Mouse (Mus musculus): ENCODE results near the gene Nxf1.
"Not testable (repeated sequence)": the region's sequence is repeated elsewhere in the genome, so short reads cannot be mapped to it uniquely, and the experiment has no call there.

Gene Nxf1

GRCm38 (mm10) chr19:8756635-8757387 lies at the start of gene Nxf1:
Nxf1 (plus strand) TSS chr19:8757073.
- DNase-seq = peak; percentile 89 to 92

- DNase-seq = no peak
Measured at GRCm38 (mm10) chr19:8708954-8709353, 47.9 kb upstream of the Nxf1 start.

- DNase-seq = peak; percentile 64 to 71
Measured at GRCm38 (mm10) chr19:8710057-8710456, 46.8 kb upstream of the Nxf1 start.

GRCm38 (mm10) chr19:8711506-8711905 lies 45.4 kb upstream of the Nxf1 start:
- no peak for DNase-seq

- DNase-seq = no peak
Measured at GRCm38 (mm10) chr19:8711949-8712869, 44.7 kb upstream of the Nxf1 start.

GRCm38 (mm10) chr19:8712870-8713305 lies 44.0 kb upstream of the Nxf1 start:
- peak; percentile 92 to 94 for DNase-seq

- peak; percentile 92 to 95 for DNase-seq
Measured at GRCm38 (mm10) chr19:8713306-8713996, 43.4 kb upstream of the Nxf1 start.

- no peak for DNase-seq
Measured at GRCm38 (mm10) chr19:8713997-8714652, 42.7 kb upstream of the Nxf1 start.

GRCm38 (mm10) chr19:8714653-8715481 lies 42.0 kb upstream of the Nxf1 start:
- no peak for DNase-seq

GRCm38 (mm10) chr19:8715868-8716766 lies 40.8 kb upstream of the Nxf1 start:
- DNase-seq = no peak

- no peak for DNase-seq
Measured at GRCm38 (mm10) chr19:8716767-8717475, 40.0 kb upstream of the Nxf1 start.

- DNase-seq = peak; percentile 48 to 67
Measured at GRCm38 (mm10) chr19:8718357-8718756, 38.5 kb upstream of the Nxf1 start.

GRCm38 (mm10) chr19:8719037-8719436 lies 37.8 kb upstream of the Nxf1 start:
- DNase-seq = not testable (repeated sequence)

GRCm38 (mm10) chr19:8721378-8721777 lies 35.5 kb upstream of the Nxf1 start:
- DNase-seq = no peak

- DNase-seq = no peak
Measured at GRCm38 (mm10) chr19:8722021-8722420, 34.9 kb upstream of the Nxf1 start.

- DNase-seq = no peak
Measured at GRCm38 (mm10) chr19:8722559-8722906, 34.3 kb upstream of the Nxf1 start.

GRCm38 (mm10) chr19:8722907-8723573 lies 33.8 kb upstream of the Nxf1 start, which contains the start of gene Slc3a2:
Slc3a2 (minus strand) TSS chr19:8723369.
- DNase-seq = peak; percentile 98

- no peak for DNase-seq
Measured at GRCm38 (mm10) chr19:8723574-8724346, 33.1 kb upstream of the Nxf1 start.

Data from lung, adult 18-20 months (tissue).